Mouse (Mus musculus) layer of hippocampus, adult 2 months (tissue): ENCODE data around the gene Adarb1. TPM values are rescaled to one million over a fixed set of nuclear protein-coding genes. Genes with fewer than 3 reads are reported as not detected.

Source experiments
- DNase-seq, 2 experiments: peaks; one replicate each; pipeline ENCODE4 v3.0.0; 2022; ENCODE audit warnings: low spot score in 2 of 2
- H3K27ac ChIP-seq: fragments of 200-600 bp; 2 replicates; pipeline ENCODE4 v1.8.1; 2022
- H3K4me3 ChIP-seq: fragments of 200-600 bp; 2 replicates; pipeline ENCODE4 v1.8.1; 2022; ENCODE audit warnings: mild to moderate bottlenecking
- CTCF ChIP-seq: fragments of 200-600 bp; conservative IDR thresholded peaks from 2 replicates; pipeline ENCODE4 v1.8.1; 2022; ENCODE audit warnings: antibody characterized with exemption, mild to moderate bottlenecking, moderate library complexity
- long read RNA-seq, 2 experiments: library from polyadenylated mRNA; stranded (forward); transcript quantifications; one replicate each; pipeline ENCODE4 v2.0.0; 2021; ENCODE audit warnings: borderline mapping rate in 2 of 2
- total RNA-seq, 2 experiments: library from RNA; stranded (reverse); gene quantifications; 2 replicates each; pipeline ENCODE4 v1.2.3; 2021

Adarb1 gene
- total RNA-seq, result 100 to 1,000 TPM; 110 to 120 TPM
- long read RNA-seq, experiment 1, full-length matches to known transcripts, result 14 of 46 reads
- long read RNA-seq, experiment 1, partial matches to known transcripts, result 12 of 46 reads
- long read RNA-seq, experiment 1, other reads (novel, unspliced or antisense), result 20 of 46 reads
- long read RNA-seq, experiment 2, full-length matches to known transcripts, result 41 of 73 reads
- long read RNA-seq, experiment 2, partial matches to known transcripts, result 9 of 73 reads
- long read RNA-seq, experiment 2, other reads (novel, unspliced or antisense), result 23 of 73 reads

DNA sequence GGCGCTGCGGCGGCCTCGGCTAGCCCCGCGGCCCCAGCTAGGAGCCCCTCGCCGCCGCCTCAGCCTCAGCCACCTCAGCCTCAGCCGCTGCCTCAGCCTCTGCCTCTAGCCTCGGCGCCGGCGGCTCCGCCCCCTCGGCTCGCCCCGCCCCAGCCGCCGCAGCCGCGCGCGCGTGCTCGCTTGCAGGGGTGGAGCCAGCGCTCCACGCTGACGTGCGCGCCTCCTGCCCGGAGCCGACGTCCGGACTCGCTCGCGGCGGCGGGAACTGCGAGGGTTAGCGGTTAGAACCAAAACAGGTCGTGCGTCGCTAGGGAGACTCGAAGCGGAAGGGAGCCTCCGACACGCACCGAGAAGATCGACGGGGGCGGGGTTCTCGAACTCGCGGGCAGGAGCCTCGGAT, at the start of gene Adarb1:
Gene Adarb1, minus strand, starts transcription at position 133 of the 400 bp plus-strand sequence.
- TF ChIP-seq CTCF, result no peak
- DNase-seq, result peak; percentile 86 to 92
- Histone ChIP-seq H3K4me3 (peak within 1 kb of the TSS; percentile 60), H3K27ac (peak within 1 kb of the TSS; percentile 88)

DNA sequence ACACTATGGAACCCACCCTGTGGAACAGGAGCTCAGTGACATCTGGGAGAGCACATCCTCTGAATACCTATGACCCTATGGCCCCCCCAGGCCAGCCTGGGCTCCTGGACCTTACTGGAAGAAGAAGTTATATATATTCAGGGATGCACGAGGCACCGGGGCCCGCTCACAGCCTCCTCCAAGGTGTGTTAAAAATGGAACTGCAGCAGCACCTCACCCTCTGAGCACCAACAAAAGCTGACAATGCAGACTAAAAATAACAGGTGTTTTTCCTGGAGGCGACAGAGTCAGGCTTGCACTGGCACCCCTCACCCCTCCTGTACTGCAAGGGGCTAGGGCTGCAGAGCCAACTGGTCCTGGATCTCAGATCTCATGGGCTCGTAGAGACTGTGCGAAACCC, 49.3 kb upstream of the Adarb1 start:
- no peak for TF ChIP-seq CTCF
- no peak for DNase-seq
- Histone ChIP-seq H3K27ac (no peak overlapping the region), H3K4me3 (no peak overlapping the region)

DNA sequence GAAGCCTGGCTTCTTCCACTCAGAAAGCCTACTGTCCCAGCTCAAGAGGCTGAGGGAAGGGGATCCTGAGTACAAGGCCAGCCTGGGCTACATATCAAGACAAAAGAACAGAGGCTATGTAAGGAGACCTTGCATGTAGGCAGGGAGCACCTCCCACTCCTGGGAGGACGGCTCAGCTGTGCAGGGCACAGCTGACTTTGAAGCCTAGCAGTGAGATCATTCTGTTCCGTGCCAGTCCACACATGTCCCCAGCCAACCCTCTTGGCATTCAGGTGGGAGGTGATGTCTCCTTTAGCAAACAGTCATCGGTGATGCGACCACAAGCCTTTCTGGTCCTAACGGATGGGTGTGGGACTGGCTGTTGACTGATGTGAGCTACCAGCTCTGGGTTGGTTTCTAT, 47.8 kb upstream of the Adarb1 start:
- no peak overlapping the region for H3K27ac ChIP-seq
- TF ChIP-seq CTCF, result no peak
- no peak overlapping the region for H3K4me3 ChIP-seq
- no peak for DNase-seq

DNA sequence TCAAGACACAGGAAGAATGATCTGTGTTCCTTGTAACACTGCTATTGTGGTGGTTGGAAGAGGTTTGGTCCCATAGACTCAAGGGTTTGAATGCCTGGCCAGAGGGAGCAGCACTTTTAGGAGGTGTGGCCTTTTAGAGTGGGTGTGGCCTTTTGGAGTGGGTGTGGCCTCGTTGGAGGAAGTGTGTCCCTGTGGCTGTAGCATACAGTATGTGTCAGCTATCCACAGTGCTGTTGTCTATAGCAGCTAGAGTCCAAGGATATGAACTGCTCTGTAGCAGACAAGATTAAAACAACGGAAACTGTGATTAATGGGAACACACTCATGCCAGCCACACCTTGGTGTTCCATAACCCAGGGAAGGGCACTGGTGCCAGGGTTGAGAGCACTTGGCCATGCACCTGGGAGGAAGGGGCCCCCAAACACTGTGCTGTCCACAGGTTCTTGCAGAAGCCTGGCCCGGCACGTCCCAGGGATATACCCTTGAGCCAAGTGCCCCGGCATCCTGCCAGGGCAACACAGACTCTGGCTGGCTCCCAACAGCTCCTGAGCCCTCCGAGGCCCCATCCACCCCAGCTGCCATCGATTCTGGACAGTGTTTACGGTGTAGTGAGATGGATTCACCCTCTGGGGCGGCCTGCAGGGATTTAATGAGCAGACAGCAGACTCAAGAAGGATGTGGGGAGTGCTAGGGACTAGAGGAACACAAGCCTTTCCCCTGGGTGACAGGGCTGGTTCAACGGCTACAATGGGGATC, 46.3 kb upstream of the Adarb1 start:
- no peak overlapping the region for H3K27ac ChIP-seq
- DNase-seq, result no peak
- TF ChIP-seq CTCF, result no peak
- H3K4me3 ChIP-seq, result no peak overlapping the region

DNA sequence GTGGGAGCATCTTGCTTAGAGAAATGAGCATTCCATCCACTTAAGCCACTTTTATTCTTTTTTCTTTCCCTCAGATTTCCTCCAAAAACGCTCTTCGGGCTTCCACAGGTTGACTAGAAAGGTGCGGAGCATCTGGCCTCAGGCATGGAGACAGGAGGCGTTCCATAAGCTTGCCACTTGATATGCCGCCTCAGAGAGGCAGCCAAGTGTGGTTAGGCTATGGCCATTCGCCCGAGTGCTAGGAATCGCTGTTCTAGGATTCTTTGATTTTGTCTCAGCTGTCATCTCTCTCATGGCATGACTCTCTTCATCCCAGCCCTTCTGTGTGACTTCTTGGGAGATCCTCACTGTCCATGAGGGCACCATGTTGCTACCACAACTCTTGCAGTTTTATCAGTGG, 43.1 kb upstream of the Adarb1 start:
- Histone ChIP-seq H3K4me3 (no peak overlapping the region), H3K27ac (no peak overlapping the region)
- no peak for DNase-seq
- no peak for TF ChIP-seq CTCF

DNA sequence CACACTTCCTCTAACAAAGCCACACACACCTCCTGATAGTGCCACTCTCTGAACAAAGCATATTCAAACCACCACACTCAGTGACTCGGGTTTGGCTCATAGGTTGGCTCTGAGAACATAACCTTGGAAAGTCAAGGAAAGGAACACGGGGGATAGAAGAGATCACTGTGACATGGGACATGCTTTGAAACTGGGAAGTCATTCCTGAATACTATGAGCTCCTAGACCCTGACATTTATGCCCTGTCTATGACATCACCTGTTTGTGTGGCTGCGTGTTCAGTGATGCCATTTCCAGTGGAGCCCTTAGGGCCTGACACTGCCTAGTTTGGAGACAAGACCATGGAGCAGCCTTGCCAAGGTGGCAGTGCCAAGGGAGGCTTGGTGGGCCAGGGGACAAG, 39.6 kb upstream of the Adarb1 start:
- no peak for DNase-seq
- no peak for TF ChIP-seq CTCF
- no peak overlapping the region for H3K4me3 ChIP-seq
- H3K27ac ChIP-seq, result no peak overlapping the region

DNA sequence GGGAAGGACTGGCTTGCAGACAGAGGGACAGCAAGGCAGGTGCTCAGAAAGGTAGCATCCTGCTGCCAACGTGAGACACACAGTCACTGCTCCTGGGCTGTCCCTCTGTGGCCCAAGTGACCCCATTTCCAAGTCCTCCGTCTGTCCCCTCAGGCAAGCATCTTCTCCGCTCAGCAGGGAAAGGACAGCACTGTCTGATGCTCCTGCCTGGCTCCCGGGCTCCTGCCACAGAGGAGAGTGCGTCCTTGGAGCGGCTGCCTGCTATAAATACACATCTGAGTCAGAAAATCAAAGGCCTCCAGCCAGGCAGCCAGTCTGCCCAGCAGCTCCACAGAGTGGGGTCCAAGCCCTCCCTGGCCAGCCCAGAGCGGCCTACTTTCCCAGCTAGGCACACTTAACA, 38.4 kb upstream of the Adarb1 start:
- Histone ChIP-seq H3K4me3 (no peak overlapping the region), H3K27ac (no peak overlapping the region)
- DNase-seq, result no peak
- TF ChIP-seq CTCF, result no peak

DNA sequence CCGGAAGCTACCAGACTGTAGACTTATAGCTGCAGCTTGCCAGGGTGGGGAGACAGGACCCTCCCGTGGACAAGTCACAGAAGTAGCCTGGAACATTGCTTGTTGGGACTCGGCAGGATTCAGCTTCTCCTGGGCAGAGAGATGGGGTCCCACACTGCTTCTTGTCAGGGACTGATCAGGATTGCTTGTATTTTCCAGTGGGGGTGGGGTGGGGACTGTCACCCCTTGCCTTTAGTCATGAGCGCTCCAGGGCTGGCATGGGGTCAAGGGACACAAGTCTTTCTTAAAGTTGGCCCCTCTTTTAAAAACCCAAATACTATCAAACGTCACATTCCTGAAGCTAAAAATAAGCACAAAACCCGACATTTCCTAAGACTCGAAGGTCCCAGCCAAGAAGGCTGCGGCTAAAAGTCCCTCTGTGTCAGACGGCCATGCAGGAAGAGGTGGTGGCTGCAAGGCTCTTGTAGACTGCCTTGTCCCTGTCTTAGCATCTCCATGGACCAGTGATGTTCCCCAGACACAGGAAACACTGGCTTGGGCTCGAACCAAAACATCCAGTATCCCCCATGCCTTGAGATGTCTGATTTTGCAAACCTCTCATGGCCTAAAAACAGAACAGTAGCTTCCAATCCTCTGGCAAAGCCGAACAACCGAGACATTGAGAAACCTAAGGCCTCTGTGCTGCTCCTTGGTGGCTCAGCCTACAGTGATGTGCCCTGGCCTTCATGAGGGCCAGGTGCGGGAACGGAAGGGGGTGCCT, 37.4 kb upstream of the Adarb1 start:
- Histone ChIP-seq H3K27ac (no peak overlapping the region), H3K4me3 (no peak overlapping the region)
- TF ChIP-seq CTCF, result no peak
- DNase-seq, result no peak

DNA sequence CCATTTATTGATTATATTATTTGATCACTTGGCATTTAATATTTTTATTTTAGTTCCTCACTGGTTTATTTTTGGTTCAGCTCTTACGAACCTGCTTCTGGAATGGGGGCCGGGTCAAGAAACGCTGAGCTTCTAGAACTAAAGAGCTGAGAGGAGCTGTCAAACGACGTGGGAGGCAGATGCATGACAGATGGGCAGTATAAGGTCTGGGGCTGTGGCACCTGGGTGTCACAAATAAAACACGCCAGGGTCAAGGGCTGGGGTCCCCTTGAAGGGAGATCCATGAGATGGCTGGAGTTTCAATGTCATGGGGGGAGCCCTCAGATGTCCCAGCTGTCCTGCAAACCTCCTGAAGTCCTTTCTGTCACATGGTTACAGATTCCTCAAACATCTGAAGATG, 36.7 kb upstream of the Adarb1 start:
- no peak for DNase-seq
- no peak for TF ChIP-seq CTCF
- no peak overlapping the region for H3K27ac ChIP-seq

DNA sequence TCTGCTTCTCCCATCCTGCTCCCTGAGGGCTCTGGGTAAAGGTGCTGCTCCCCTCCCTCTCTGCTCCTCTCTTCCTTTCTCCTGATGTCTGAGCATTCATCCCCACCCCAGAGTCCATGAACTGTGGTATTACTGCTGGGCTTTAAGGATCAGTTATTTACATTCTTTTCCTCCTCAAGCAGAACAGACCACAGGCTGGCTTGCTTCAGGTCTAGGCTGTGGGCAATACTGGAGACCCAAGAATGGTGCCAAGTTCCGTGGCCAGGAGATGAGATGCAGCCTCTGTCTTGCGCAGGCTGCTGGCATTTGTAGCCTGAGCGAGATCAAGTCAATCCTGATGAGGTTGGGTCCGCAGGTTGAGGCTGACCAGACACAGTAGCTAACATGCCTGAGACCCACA, 33.8 kb upstream of the Adarb1 start:
- TF ChIP-seq CTCF, result no peak
- no peak overlapping the region for H3K27ac ChIP-seq

More for the DNA sequence above, 36.7 kb upstream of the Adarb1 start:
- no peak overlapping the region for H3K4me3 ChIP-seq

DNA sequence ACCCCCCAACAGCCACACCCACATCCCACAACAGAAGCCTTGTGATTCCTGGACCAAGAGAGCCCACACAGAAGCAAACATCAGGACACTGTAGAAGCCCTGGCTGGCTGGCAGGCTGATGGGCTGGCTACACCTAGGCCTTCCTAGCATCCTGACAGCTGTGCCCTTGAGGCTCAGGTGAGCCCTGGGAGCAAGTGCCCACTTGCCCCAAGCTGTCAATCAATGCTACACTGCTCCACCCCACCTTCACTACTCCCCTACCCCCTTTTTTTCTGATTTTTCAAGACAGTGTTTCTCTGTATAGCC, 32.0 kb upstream of the Adarb1 start:
- no peak overlapping the region for H3K4me3 ChIP-seq
- H3K27ac ChIP-seq, result no peak overlapping the region
- no peak for TF ChIP-seq CTCF
- no peak for DNase-seq

More for the DNA sequence above, 33.8 kb upstream of the Adarb1 start:
- DNase-seq, result no peak
- no peak overlapping the region for H3K4me3 ChIP-seq

DNA sequence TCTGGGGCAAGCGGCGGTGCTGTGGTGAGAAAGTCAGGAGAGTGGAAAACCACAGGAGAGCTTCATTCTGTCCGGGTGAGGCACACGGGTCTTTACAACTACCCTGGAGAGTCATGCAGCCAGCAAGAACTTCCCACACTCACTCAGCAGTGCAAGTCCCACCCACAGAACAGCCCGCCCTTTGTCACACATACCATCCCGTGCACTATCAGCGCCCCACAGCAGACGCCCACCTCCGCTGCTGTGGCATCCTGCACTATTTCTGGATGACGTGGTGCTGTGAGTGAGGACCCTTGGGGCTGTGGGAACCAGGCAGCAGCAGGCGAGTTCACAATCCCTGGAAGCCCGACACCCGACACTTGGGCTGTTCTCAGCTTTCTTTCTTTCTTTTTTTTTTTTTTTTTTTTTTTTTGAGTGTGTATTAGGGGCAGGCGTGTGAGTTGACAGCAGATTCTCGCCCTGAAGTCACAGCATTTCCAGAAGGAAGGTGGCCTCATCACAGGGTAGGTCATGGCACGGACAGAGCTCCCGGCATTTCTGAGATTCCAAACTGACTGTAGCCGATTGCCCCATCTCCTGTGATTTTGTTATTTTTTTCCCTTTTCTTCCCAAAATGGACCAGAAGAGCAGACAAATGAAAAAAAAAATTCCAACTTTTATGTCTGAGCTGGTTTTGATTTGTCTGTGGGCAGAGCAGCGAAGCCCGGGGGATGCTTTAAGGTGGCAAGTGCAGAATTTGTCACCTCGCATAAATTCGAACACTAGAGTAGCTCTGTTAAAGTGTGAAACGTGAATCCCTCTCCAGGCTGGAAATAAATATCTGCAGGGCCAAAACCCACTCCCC, 31.5 kb upstream of the Adarb1 start:
- no peak for TF ChIP-seq CTCF
- DNase-seq, result no peak
- Histone ChIP-seq H3K4me3 (no peak overlapping the region), H3K27ac (no peak overlapping the region)
